Comparison of ENCODE assay signal across 19 mouse cellular contexts in the genomic region with DNA sequence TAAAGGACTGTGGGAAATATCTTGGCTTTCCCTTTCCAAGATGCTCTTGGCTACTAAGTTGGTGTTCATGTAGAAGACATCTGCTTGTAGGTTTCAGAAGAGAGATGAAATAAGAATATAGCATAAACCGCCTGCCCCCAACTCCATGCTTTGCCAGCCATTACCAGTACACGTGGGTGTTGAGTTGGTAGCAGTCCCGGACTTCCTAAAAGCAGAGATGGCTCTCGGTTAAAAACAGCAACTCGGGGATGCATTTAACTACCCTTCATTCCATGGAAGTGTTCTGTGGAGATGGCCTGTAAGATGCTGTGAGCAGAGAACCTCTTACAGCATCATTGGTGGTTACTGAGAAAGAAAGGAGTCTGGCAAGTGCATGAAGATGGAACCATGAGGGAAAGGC. TPM values are rescaled to one million over a fixed set of nuclear protein-coding genes. Genes with fewer than 3 reads are reported as not detected.
A peak's percentile ranks its signal among the peaks of the same experiment; 100 is the strongest.
DNase-seq lines count a peak whose midpoint lies in the region; ATAC-seq lines count a peak whose summit lies in the region.
"Had no signal": no experiment of that assay in that cellular context is flagged by ENCODE, and none has a peak within 500 bp of the region (broad histone marks: within the 10 kb centered on the region; RNA-seq: fewer than 3 reads in every experiment).

No protein-coding gene starts in this region.

- H3K4me1 ChIP-seq in forebrain, embryonic 14.5 days (ENCODE audit: control insufficient read depth, insufficient read depth, low read length), result no peaks in the 10 kb centered on the region
- H3K4me1 ChIP-seq in hindbrain, embryonic 11.5 days (replicated peaks; ENCODE audit: control insufficient read depth, insufficient read depth, low read length), result no peaks in the 10 kb centered on the region
- H3K4me1 ChIP-seq: embryonic facial prominence, embryonic 15.5 days; forebrain, embryonic 12.5 days; kidney, embryonic 15.5 days; midbrain, embryonic 10.5 days; neural tube, embryonic 13.5 days had no signal

- H3K36me3 ChIP-seq in forebrain, embryonic 14.5 days (ENCODE audit: control insufficient read depth, insufficient read depth, low read length), result no peaks in the 10 kb centered on the region
- H3K36me3 ChIP-seq in hindbrain, embryonic 11.5 days (ENCODE audit: control insufficient read depth, insufficient read depth, low read length), result no peaks in the 10 kb centered on the region
- H3K36me3 ChIP-seq: embryonic facial prominence, embryonic 15.5 days; forebrain, embryonic 12.5 days; G1E; heart, embryonic 13.5 days; kidney, embryonic 15.5 days; midbrain, embryonic 10.5 days; neural tube, embryonic 13.5 days had no signal

- peak; percentile 45 to 73 for DNase-seq in frontal cortex, postnatal 14 days (ENCODE audit: low spot score in 2 of 2)
- peak; percentile 87 for DNase-seq in layer of hippocampus, adult 9-11 months
- DNase-seq in left cerebral cortex, postnatal 14 days (ENCODE audit: low spot score in 2 of 2), result peak; percentile 73 to 91
- peak; percentile 20 for DNase-seq in right cerebral cortex, postnatal 4 days
- DNase-seq in lung, postnatal 14 days, result no peak
- no peak for DNase-seq in forebrain, embryonic 14.5 days (ENCODE audit: low spot score)
- DNase-seq in hindbrain, embryonic 11.5 days (ENCODE audit: low spot score), result no peak
- DNase-seq: adrenal gland, adult 2 months; cerebellum, adult 8-10 months; heart, postnatal 4 days; lung, postnatal 36 days; thymus, adult 2 months had no signal

- no peak overlapping the region for H3K27ac ChIP-seq in forebrain, embryonic 14.5 days (ENCODE audit: low read depth, low read length)
- no peak overlapping the region for H3K27ac ChIP-seq in hindbrain, embryonic 11.5 days (ENCODE audit: low read depth, low read length)
- H3K27ac ChIP-seq: embryonic facial prominence, embryonic 15.5 days; forebrain, embryonic 12.5 days; heart, embryonic 13.5 days; kidney, embryonic 15.5 days; midbrain, embryonic 10.5 days; neural tube, embryonic 13.5 days had no signal

- no peaks in the 10 kb centered on the region for H3K27me3 ChIP-seq in forebrain, embryonic 14.5 days (replicated peaks; ENCODE audit: control insufficient read depth, insufficient read depth, low read length)
- H3K27me3 ChIP-seq in hindbrain, embryonic 11.5 days (ENCODE audit: control insufficient read depth, insufficient read depth, low read length), result no peaks in the 10 kb centered on the region
- H3K27me3 ChIP-seq: embryonic facial prominence, embryonic 15.5 days; forebrain, embryonic 12.5 days; heart, embryonic 13.5 days; kidney, embryonic 15.5 days; neural tube, embryonic 13.5 days had no signal

- H3K9ac ChIP-seq in forebrain, embryonic 14.5 days (ENCODE audit: low read length), result no peak overlapping the region
- no peak overlapping the region for H3K9ac ChIP-seq in hindbrain, embryonic 11.5 days (ENCODE audit: low read depth, low read length)
- H3K9ac ChIP-seq: embryonic facial prominence, embryonic 15.5 days; forebrain, embryonic 12.5 days; heart, embryonic 13.5 days; kidney, embryonic 15.5 days; neural tube, embryonic 13.5 days had no signal

- 86% methylated on average over 5 of the region's 5 CpGs for WGBS in forebrain, embryonic 14.5 days
- 87% methylated on average over 5 of the region's 5 CpGs for WGBS in hindbrain, embryonic 11.5 days

- no peak overlapping the region for H3K4me2 ChIP-seq in forebrain, embryonic 14.5 days (ENCODE audit: low read length)
- H3K4me2 ChIP-seq in hindbrain, embryonic 11.5 days (replicated peaks; ENCODE audit: low read depth, low read length), result no peak overlapping the region
- H3K4me2 ChIP-seq: embryonic facial prominence, embryonic 15.5 days; forebrain, embryonic 12.5 days; heart, embryonic 13.5 days; kidney, embryonic 15.5 days; neural tube, embryonic 13.5 days had no signal

- intact Hi-C loops in left cerebral cortex, postnatal 14 days (cut with DNase I), result loop anchor here (5.0 kb wide), 2 partner anchors 49 to 99 kb away; no protein-coding TSS in a partner anchor

- no peak overlapping the region for H3K4me3 ChIP-seq in forebrain, embryonic 14.5 days (ENCODE audit: low read depth, low read length)
- H3K4me3 ChIP-seq in hindbrain, embryonic 11.5 days (ENCODE audit: low read depth, low read length), result no peak overlapping the region
- H3K4me3 ChIP-seq: embryonic facial prominence, embryonic 15.5 days; forebrain, embryonic 12.5 days; heart, embryonic 13.5 days; kidney, embryonic 15.5 days; midbrain, embryonic 10.5 days; neural tube, embryonic 13.5 days had no signal

- no peaks in the 10 kb centered on the region for H3K9me3 ChIP-seq in forebrain, embryonic 14.5 days (replicated peaks; ENCODE audit: control insufficient read depth, low read length)
- H3K9me3 ChIP-seq in hindbrain, embryonic 11.5 days (ENCODE audit: control insufficient read depth, low read length), result no peaks in the 10 kb centered on the region
- H3K9me3 ChIP-seq: embryonic facial prominence, embryonic 15.5 days; forebrain, embryonic 12.5 days; G1E; heart, embryonic 13.5 days; kidney, embryonic 15.5 days had no signal

- ATAC-seq in forebrain, embryonic 14.5 days, result no peak
- no peak for ATAC-seq in hindbrain, embryonic 11.5 days (ENCODE audit: low FRiP score)

RNA-seq across cellular contexts. Expression of gene Gda, which starts 52.6 kb away (rescaled TPM):
- total RNA-seq in left cerebral cortex, postnatal 14 days (2021), result 100 to 1,000 TPM; 246 to 253 TPM
- 0.79 and 1.5 TPM in 2 replicates for polyA plus RNA-seq in forebrain, embryonic 14.5 days (2014; fragmentation: Nextera tagmentation; extraction: Ambion mirVana)
- polyA plus RNA-seq in hindbrain, embryonic 11.5 days (2014; fragmentation: Nextera tagmentation; extraction: Ambion mirVana), result 0.08 and 0.38 TPM in 2 replicates
- polyA plus RNA-seq: midbrain, embryonic 10.5 days had no signal

Comparison
In these comparisons a context has a peak if more than half of its experiments do, and no peak if none do; other contexts are left out.
1. DNase-seq: peak in frontal cortex, postnatal 14 days (2 of 2), layer of hippocampus, adult 9-11 months (single experiment), left cerebral cortex, postnatal 14 days (2 of 2) and right cerebral cortex, postnatal 4 days (single experiment); none in lung, postnatal 14 days (single experiment), forebrain, embryonic 14.5 days (single experiment) and hindbrain, embryonic 11.5 days (single experiment).